Mouse (Mus musculus) lung, adult 2 months (tissue): Measurements from ENCODE around the gene Ndufb4.

ENCODE experiments used
- CTCF ChIP-seq: fragments of 200-500 bp; IDR thresholded peaks from 2 replicates; pipeline ENCODE4 v1.5.1; 2011; ENCODE audit warnings: mild to moderate bottlenecking, low read length, control low read depth; ENCODE audit not compliant: insufficient read depth
- POLR2A ChIP-seq: fragments of 200-500 bp; IDR thresholded peaks from 2 replicates; pipeline ENCODE4 v1.6.1; 2011; ENCODE audit warnings: low read depth, mild to moderate bottlenecking, control low read depth, low read length, borderline replicate concordance; ENCODE audit errors: extremely low read depth

DNA sequence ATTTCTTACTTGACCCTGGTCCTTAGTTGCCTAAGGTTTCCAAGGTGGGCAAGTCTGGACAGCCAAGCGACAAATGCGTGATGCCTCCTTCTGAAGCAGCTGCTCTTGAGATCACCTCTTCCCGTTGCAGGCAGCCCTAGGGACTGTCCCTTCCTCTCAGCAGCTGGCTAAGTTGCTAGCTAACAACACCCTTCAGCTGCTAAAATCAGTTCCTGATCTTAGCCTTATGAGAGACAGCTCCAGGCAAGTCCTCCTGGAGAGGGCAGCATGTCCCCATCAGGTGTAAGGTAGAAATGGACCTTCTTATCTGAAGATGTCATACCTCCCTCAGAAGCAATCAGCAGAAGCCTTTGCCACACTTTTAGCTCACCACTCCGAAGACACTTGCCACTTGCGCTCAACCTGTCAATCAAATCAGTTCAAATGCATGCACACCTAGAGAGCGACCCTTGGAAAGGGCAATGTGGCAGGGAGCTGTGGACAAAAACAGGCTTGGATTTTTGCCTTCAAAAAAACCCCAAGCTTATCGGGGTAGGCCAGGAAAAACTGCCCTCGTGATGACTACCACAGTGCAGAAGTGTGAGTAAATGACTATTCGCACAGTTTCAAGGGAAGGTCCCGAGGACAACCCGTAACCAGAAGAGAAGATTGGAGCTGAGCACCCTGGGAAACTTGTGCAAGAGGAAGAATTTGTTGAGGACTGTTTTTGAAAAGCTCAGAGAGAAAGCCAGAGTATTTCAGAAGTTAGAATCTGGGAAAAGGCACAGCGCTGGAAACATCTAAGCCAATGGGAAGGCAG, 36.9 kb upstream of the Ndufb4 start:
- TF ChIP-seq CTCF = no peak
- TF ChIP-seq POLR2A = no peak
